Mouse (Mus musculus) limb, embryonic 15.5 days (tissue): Measurements from ENCODE around the gene Dgkh. TPM values are rescaled to one million over a fixed set of nuclear protein-coding genes. Genes with fewer than 3 reads are reported as not detected.

Source experiments
- ATAC-seq: fragments of 200-750 bp; cut with Nextera tagmentation; 2 replicates; pipeline ENCODE4 v1.8.0; 2017; ENCODE audit warnings: low read depth, moderate TSS enrichment; ENCODE audit not compliant: insufficient number of reproducible peaks, low FRiP score, low TSS enrichment
- H3K27ac ChIP-seq: fragments of 300-500 bp; sonication (generic); 2 replicates; pipeline ENCODE4 v1.5.1; 2015; ENCODE audit warnings: moderate library complexity, mild to moderate bottlenecking, inconsistent platforms
- H3K27me3 ChIP-seq: fragments of 300-500 bp; sonication (generic); 2 replicates; pipeline ENCODE4 v1.6.1; 2015; ENCODE audit warnings: inconsistent platforms
- H3K36me3 ChIP-seq: fragments of 300-500 bp; sonication (generic); 2 replicates; pipeline ENCODE4 v1.6.1; 2015; ENCODE audit warnings: inconsistent platforms
- H3K4me1 ChIP-seq: fragments of 300-500 bp; sonication (generic); 2 replicates; pipeline ENCODE4 v1.6.1; 2015; ENCODE audit warnings: inconsistent platforms
- H3K4me2 ChIP-seq: fragments of 300-500 bp; sonication (generic); 2 replicates; pipeline ENCODE4 v1.6.1; 2015; ENCODE audit warnings: mild to moderate bottlenecking, inconsistent platforms
- H3K4me3 ChIP-seq: fragments of 300-500 bp; sonication (generic); 2 replicates; pipeline ENCODE4 v1.5.1; 2015; ENCODE audit warnings: mild to moderate bottlenecking, inconsistent platforms
- H3K9ac ChIP-seq: fragments of 300-500 bp; sonication (generic); 2 replicates; pipeline ENCODE4 v1.6.1; 2015; ENCODE audit warnings: inconsistent platforms
- H3K9me3 ChIP-seq: fragments of 300-500 bp; sonication (generic); 2 replicates; pipeline ENCODE4 v1.6.1; 2016; ENCODE audit warnings: inconsistent platforms
- WGBS: fragments of 180-500 bp; shearing (Covaris S2); methylation state at CpG from one replicate; pipeline ENCODE4 v1.1.7; 2015; 5-methylcytosine and 5-hydroxymethylcytosine counted together
- polyA plus RNA-seq: library from polyadenylated mRNA; unstranded; fragments of >200 nt; fragmentation: Nextera tagmentation; extraction: Ambion mirVana; gene quantifications from 2 replicates; pipeline ENCODE4 v1.2.1, GENCODE M21; 2015

Dgkh gene
- polyA plus RNA-seq, 1 experiment from 2014 or later = 1.5 TPM

DNA sequence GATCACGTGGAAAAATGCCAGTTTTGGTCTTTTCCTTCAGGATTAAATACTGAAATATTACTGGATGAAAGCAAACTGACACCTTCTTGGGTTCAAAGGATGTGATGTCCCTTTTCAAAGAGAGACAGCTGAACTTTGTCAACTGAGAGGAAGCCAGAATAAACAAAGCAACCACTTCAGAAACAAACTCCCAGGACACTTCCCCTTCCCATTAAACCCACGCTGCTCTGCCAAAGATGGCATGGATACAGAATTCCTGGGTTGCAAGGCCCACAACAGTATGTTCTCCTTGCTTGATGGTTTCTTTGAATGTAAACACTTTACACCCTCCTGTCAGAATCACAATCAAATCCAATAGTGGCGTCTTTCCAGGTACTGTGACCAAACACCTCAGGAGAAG, 87.0 kb downstream of the Dgkh start:
- whole genome bisulfite sequencing = 77% methylated on average over 3 of the region's 3 CpGs
- Histone ChIP-seq H3K9me3 (no peaks in the 10 kb centered on the region), H3K36me3 (no peaks in the 10 kb centered on the region), H3K4me2 (no peak overlapping the region), H3K9ac (no peak overlapping the region), H3K4me3 (no peak overlapping the region), H3K27me3 (no peaks in the 10 kb centered on the region), H3K4me1 (0 out of 2 replicates have a peak, but pooled peaks cover 2% of the 10 kb centered on the region), H3K27ac (no peak overlapping the region)
- no peak for ATAC-seq

DNA sequence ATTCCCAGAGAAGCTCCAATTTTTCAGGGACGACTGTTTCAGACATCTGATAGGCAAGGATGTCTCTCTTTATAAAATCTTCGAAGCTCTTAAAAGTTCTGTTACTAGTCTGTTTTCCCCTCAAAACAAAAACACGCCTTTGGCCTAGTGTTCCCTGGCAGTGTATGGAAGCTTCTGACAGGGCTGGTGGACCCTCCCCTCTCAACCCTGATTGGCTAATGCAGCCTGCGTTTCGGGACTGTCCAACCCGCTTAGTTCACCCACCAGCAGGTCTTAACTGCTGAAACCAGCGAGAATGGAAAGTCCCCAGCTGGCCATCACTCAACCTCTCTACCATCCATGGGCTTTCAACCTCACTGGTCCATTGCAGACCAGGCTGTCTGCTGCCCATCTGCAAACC, 91.3 kb downstream of the Dgkh start:
- 75% methylated on average over 7 of the region's 7 CpGs for WGBS
- no peaks in the 10 kb centered on the region for H3K36me3 ChIP-seq
- no peaks in the 10 kb centered on the region for H3K9me3 ChIP-seq
- no peak overlapping the region for H3K27ac ChIP-seq
- H3K9ac ChIP-seq = no peak overlapping the region
- no peak overlapping the region for H3K4me2 ChIP-seq
- no peak for ATAC-seq
- H3K4me1 ChIP-seq = 0 out of 2 replicates have a peak, but pooled peaks cover 2% of the 10 kb centered on the region
- H3K27me3 ChIP-seq = no peaks in the 10 kb centered on the region
- H3K4me3 ChIP-seq = no peak overlapping the region

DNA sequence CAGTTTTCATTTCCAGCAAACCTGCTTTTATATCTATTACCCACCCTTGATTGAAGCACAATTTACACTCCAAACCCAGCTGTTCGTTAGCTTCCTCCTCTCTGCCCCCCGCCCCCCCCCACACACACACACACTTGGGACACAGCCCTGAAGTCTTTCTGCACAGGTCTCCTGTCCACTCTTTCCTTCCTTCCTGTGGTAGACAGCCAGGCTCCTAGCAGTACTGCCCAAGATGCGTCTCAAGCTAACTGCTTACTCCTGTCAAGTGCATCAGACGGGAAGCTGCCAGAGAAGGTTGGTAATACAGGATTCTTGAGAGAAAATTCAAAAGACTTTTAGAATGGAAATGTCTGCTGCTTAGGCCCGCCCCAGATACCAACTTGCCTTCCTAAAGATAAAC, 92.9 kb downstream of the Dgkh start:
- Histone ChIP-seq H3K4me2 (no peak overlapping the region), H3K9ac (no peak overlapping the region), H3K4me3 (no peak overlapping the region), H3K4me1 (0 out of 2 replicates have a peak, but pooled peaks cover 2% of the 10 kb centered on the region), H3K27ac (no peak overlapping the region), H3K36me3 (no peaks in the 10 kb centered on the region), H3K27me3 (no peaks in the 10 kb centered on the region), H3K9me3 (no peaks in the 10 kb centered on the region)
- 73% methylated on average over 5 of the region's 5 CpGs for WGBS
- ATAC-seq = no peak

DNA sequence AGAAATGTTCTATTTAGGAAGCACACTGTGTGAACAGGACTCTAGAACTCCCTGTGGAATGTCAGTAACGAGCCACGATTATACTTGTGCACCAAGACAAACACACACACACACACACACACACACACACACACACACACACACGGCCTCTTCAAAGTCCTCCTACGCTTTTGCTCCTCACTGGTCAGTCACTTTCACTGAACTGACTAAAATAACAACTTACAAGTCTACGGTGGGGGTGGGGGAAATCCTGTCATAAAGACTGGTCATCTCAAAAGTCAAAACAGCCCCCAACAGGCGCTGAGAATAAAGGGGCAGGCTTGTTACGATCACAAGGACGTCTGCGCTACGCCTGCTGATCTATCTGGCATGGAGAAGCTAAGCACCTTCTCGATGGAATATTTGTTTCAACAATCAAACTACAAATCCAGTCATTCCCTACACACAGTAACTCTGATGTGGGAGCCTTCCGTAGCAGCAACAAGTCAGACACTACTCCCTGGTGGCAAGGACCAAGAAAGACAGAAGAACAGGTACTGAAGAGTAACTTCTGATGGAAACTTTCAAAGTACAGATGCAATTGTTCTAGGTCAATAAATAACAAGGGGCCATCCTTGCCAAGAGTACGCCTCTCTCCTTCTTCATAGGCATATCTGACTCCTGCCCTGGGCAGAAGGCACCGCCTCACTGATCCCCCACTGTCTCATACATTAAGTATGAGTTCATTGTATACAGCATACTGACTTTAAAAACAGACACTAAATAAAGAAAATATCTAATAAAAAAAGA, 96.8 kb downstream of the Dgkh start:
- Histone ChIP-seq H3K27me3 (no peaks in the 10 kb centered on the region), H3K9ac (no peak overlapping the region), H3K4me2 (no peak overlapping the region), H3K27ac (no peak overlapping the region), H3K36me3 (no peaks in the 10 kb centered on the region), H3K9me3 (no peaks in the 10 kb centered on the region), H3K4me1 (no peaks in the 10 kb centered on the region), H3K4me3 (no peak overlapping the region)
- 77% methylated on average over 14 of the region's 14 CpGs for WGBS
- no peak for ATAC-seq

DNA sequence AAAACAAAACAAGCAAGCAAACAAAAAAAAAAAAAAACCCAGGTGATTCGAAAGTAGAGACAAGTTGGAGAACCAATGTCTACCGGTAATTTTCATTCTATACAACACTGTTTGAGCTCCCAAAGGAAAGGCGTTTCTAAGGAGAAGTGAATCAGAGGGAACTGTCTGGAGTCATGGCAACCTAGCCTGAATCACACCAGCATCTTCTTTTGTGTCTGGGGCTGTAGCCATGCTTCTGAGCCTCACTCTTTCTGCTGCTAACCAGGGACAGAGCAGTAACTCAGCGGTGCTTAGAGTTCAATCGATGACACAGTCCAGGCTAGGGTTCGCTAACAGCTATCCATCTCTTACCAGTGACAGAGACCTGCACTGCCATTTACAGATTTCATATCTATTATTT, 99.8 kb downstream of the Dgkh start:
- no peaks in the 10 kb centered on the region for H3K4me1 ChIP-seq
- 91% methylated on average over 6 of the region's 6 CpGs for WGBS
- no peak overlapping the region for H3K4me3 ChIP-seq
- no peaks in the 10 kb centered on the region for H3K27me3 ChIP-seq
- no peak for ATAC-seq
- no peak overlapping the region for H3K9ac ChIP-seq
- H3K9me3 ChIP-seq = no peaks in the 10 kb centered on the region
- H3K27ac ChIP-seq = no peak overlapping the region
- H3K36me3 ChIP-seq = no peaks in the 10 kb centered on the region
- no peak overlapping the region for H3K4me2 ChIP-seq

DNA sequence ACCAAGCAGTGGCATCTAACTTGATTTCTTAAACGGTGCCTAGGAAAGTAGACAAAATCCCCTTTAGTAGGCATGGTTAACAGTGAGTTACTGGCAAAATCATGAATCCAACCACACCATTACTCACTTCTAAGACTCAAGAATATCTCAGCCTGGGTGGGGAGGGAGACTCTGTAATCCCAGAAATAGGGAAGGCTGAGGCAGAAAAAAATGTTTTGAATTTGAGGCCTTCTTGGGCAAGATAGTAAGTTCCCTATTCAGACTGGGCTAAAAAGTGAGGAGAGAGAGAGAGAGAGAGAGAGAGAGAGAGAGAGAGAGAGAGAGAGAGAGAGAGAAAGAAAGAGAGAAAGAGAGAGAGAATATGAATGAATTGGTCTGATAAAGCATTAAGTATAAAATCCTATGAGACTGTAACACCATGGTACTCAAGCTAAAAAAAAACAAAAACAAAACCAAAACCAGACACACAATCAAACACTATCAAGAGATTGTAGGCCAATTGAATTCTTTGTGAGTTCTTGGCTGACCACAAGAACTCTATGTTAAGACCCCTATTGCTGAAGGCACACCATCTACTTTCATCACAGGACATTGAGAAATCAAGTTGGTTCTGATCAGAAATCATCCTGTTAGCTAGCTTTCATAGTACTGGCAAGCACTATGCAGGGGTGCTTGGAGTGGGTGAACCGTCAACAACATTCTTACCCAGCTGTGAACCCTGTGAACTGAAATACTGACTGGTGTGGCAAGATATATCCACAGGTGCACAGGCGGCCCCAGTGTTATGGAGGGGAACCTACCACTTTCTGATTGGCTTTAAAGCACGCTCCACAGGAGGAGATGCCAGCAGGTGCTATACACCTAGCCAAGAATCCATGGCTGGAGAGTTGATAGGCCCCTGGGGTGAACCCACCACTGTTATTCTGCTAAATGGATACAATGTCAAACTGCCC, 101.4 kb downstream of the Dgkh start:
- Histone ChIP-seq H3K9me3 (no peaks in the 10 kb centered on the region), H3K4me2 (no peak overlapping the region), H3K4me1 (no peaks in the 10 kb centered on the region), H3K9ac (no peak overlapping the region), H3K36me3 (no peaks in the 10 kb centered on the region), H3K27me3 (no peaks in the 10 kb centered on the region), H3K27ac (no peak overlapping the region), H3K4me3 (no peak overlapping the region)
- WGBS = 83% methylated on average over 4 of the region's 4 CpGs
- ATAC-seq = no peak

DNA sequence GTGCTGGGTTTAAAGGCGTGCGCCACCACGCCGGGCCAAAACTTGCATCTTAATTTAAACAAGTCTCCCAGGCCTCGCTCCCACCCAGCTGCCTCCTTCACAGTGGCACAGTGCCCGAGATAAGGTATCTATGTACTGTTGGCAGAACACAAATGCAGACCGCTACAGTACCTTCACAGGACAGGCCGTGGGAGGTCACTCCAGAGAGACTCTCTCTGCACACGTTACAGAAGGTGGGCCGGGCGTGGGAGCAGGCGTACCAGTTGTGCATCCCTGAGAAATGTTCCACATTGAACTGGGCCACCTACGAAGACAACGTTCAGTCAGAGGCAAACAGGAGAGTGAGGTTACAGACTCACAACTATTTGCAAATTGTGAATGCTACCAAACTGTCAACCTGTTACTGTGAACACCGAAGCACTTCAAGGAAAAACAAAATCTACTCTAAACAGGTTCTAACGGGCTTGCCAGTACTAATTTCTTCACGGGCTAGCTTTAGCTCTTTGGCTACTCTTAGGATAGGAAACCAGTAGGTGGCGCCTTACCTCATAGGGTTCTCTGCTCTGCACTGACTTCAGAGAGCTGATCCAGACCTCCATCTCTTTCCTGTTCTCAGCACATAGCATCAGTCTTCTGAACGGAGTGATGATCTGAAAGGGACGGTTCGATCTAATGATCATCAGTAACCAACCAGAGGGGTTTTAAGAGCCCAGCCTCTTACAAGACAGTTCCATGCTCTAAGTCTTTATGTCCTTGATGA, 104.9 kb downstream of the Dgkh start:
- H3K27me3 ChIP-seq = no peaks in the 10 kb centered on the region
- no peak overlapping the region for H3K4me3 ChIP-seq
- ATAC-seq = no peak
- WGBS = 84% methylated on average over 21 of the region's 21 CpGs
- H3K9ac ChIP-seq = no peak overlapping the region
- H3K36me3 ChIP-seq = peaks cover 11% of the 10 kb centered on the region
- H3K9me3 ChIP-seq = no peaks in the 10 kb centered on the region
- no peak overlapping the region for H3K27ac ChIP-seq
- H3K4me1 ChIP-seq = no peaks in the 10 kb centered on the region
- H3K4me2 ChIP-seq = no peak overlapping the region

DNA sequence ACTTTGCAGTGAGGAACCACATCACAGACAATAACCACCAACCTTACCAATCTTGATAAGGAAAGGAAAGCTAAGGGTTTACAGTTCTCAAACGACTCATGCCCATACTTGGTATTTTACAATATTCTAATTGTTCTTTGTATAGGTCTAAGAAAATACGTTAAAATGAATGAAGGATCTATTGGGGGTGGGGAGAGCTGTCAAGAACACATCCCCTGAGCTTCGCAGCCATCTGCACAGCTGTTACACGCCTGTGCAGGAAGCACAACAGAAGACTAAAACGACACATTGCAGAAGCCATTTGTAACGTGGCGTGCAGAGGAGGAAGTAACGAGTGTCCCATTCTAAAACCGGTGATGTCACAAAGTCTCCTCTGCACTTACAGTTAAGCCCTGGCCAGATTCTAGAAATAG, 113.7 kb downstream of the Dgkh start:
- H3K9ac ChIP-seq = no peak overlapping the region
- ATAC-seq = no peak
- H3K36me3 ChIP-seq = peaks cover 9% of the 10 kb centered on the region
- no peaks in the 10 kb centered on the region for H3K4me1 ChIP-seq
- no peak overlapping the region for H3K4me2 ChIP-seq
- no peak overlapping the region for H3K4me3 ChIP-seq
- H3K27me3 ChIP-seq = no peaks in the 10 kb centered on the region
- H3K9me3 ChIP-seq = no peaks in the 10 kb centered on the region
- no peak overlapping the region for H3K27ac ChIP-seq
- WGBS = 54% methylated on average over 9 of the region's 9 CpGs

DNA sequence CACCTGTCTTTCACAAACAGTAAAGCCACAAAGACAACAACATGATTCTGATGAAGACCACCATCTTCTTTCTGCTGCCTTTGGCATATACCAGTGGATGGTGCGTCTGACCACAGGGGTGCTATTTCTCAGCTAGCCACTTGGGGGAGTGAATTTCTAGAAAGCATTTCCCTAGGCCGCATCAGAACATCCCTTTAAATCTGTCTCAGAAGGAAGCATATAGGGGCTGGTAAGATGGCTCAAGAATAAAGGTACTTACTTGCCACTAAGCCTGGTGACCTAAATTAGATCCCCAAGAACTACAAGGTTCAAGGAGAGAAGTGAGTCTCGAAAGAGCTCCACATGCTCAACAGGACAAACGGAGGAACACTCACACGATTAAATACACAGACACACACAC, 119.0 kb downstream of the Dgkh start:
- no peak overlapping the region for H3K4me2 ChIP-seq
- ATAC-seq = no peak
- no peak overlapping the region for H3K4me3 ChIP-seq
- 0 out of 2 replicates have a peak, but pooled peaks cover 4% of the 10 kb centered on the region for H3K36me3 ChIP-seq
- H3K9ac ChIP-seq = no peak overlapping the region
- H3K9me3 ChIP-seq = no peaks in the 10 kb centered on the region
- no peak overlapping the region for H3K27ac ChIP-seq
- 77% methylated on average over 5 of the region's 5 CpGs for WGBS
- no peaks in the 10 kb centered on the region for H3K4me1 ChIP-seq
- H3K27me3 ChIP-seq = no peaks in the 10 kb centered on the region

DNA sequence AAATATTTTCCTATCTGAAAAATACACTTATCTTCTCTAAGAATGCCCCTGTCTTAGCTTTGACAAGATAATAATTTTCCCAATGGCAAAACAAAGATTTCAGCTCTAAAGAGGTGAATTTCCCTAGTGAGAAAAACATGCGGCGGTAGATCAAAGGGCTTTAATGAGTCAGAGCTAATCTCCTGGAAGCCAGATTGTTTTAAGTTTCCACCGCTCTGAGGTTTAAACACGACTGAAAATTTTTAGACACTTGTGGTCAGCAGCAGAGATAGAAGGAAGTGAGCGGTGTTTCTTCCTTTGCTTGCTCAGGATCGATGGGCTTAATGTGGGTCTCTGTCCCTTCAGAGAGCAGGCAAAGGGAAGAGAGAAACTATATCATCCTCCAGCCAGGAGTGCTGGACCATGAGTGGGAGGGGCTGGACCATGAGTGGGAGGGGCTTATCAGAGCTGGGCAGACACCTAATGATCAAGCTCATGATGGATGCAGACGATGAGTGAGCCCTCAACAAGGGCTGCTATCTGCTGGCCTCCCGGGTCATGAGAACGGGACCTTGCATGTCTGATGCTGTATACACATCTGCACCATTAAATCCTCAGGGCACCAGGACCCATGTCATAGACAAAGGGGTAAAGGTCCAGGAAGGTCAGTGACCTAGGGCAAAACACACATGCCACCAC, 120.3 kb downstream of the Dgkh start:
- Histone ChIP-seq H3K4me1 (no peaks in the 10 kb centered on the region), H3K9me3 (no peaks in the 10 kb centered on the region), H3K9ac (no peak overlapping the region), H3K4me3 (no peak overlapping the region), H3K27me3 (no peaks in the 10 kb centered on the region), H3K36me3 (0 out of 2 replicates have a peak, but pooled peaks cover 4% of the 10 kb centered on the region), H3K27ac (no peak overlapping the region), H3K4me2 (no peak overlapping the region)
- no peak for ATAC-seq
- WGBS = 47% methylated on average over 9 of the region's 9 CpGs

DNA sequence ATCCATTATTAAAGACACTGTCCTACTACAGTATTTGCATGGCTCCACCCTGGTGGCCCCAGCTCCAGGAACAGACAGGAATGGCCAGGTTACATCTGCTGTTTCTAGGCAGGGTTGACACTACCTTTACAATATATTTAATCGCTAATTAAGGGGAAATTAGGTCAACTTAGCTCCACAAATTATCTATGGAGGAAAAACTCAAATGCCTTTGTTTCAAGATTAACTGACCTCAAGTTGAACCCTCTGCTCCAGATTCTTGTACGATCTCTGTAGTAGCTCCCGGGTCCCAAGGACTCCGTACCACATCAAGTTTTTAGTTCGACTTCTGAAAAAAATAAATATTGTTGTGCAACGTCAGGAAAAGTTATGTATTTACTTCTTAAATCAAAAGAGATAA, 137.7 kb downstream of the Dgkh start:
- no peak for ATAC-seq
- H3K4me2 ChIP-seq = no peak overlapping the region
- no peak overlapping the region for H3K27ac ChIP-seq
- H3K36me3 ChIP-seq = peaks cover 3% of the 10 kb centered on the region; the same call in 1 of the 2 replicates
- no peaks in the 10 kb centered on the region for H3K27me3 ChIP-seq
- no peak overlapping the region for H3K9ac ChIP-seq
- H3K4me3 ChIP-seq = no peak overlapping the region
- no peaks in the 10 kb centered on the region for H3K9me3 ChIP-seq
- H3K4me1 ChIP-seq = no peaks in the 10 kb centered on the region
- WGBS = 84% methylated on average over 6 of the region's 6 CpGs
